Mouse (Mus musculus) cortical plate, adult 2 months (tissue): ENCODE data around the gene Pla2g7.

Experiments used
- CTCF ChIP-seq: fragments of 200-500 bp; IDR thresholded peaks from 2 replicates; pipeline ENCODE4 v1.5.1; 2011; ENCODE audit warnings: mild to moderate bottlenecking, control low read depth, low read length; ENCODE audit not compliant: insufficient read depth; ENCODE audit errors: extremely low read depth
- POLR2A ChIP-seq: fragments of 200-500 bp; IDR thresholded peaks from 2 replicates; pipeline ENCODE4 v1.6.1; 2011; ENCODE audit warnings: mild to moderate bottlenecking, low read length, control low read depth; ENCODE audit not compliant: insufficient read depth; ENCODE audit errors: extremely low read depth

DNA sequence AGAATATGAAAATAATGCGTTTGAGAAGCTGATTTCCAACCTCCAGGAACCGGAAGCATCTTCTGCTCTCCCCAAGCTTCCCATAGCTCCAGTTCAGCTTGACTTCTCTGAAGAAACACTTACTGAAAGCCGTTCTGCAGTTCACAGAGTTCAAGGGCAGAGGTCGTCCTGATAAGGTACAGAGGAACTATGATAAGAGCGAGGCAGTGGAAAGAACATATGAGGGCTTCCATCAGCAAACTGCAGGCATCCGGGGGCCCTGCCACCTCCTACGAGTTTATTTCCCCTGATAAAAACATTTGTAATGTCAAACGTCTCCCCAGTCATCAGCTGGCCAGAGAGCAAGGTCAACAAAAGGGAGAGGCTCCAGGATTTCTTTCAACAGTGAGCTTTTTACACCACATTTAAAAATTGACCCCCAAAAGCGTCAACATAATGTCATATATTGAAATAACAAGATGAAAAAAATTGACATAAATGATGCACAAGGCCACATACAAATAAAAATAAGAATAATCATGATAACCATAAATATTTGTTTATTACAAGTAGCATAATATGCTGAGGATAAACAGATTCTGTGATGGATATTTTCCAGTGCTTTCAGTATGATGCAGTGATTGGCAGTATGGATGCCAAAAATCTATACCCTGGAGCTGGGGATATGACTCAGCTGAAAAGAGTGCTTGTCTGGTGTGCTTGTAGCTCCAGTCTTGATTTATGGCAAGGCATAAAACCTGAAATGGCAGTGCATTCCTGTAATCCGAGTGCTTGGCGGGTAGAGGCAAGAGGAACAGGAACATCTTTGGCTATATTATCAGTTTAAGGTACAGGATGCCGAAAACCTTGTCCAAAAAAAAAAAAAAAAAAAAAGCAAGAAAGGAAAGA lies 13.1 kb upstream of the Pla2g7 start:
- TF ChIP-seq POLR2A (no peak), CTCF (no peak)
